Mouse (Mus musculus): ENCODE measurements around the gene Gm9048. TPM values are rescaled to one million over a fixed set of nuclear protein-coding genes. Genes with fewer than 3 reads are reported as not detected.

Gene Gm9048
- polyA plus RNA-seq, 1 experiment from 2014 or later: not detected

Other genes starting within 250 kb of the Gm9048 start
- 25.2 and 27.0 TPM in 2 replicates for gene Mdm1, start 206.9 kb downstream of the Gm9048 start, polyA plus RNA-seq (2014; fragmentation: Nextera tagmentation; extraction: Ambion mirVana)
- not detected in 2 replicates for gene Il22, start 143.7 kb downstream of the Gm9048 start, polyA plus RNA-seq (2014; fragmentation: Nextera tagmentation; extraction: Ambion mirVana)
- 0.23 and 0.43 TPM in 2 replicates for gene Gm32717, start 107.9 kb downstream of the Gm9048 start, polyA plus RNA-seq (2014; fragmentation: Nextera tagmentation; extraction: Ambion mirVana)
- 0.23 and 0.43 TPM in 2 replicates for gene Gm32802, start 90.0 kb downstream of the Gm9048 start, polyA plus RNA-seq (2014; fragmentation: Nextera tagmentation; extraction: Ambion mirVana)
- gene Iltifb, start 53.6 kb downstream of the Gm9048 start, polyA plus RNA-seq (2014; fragmentation: Nextera tagmentation; extraction: Ambion mirVana): not detected in 2 replicates
- 0.08 TPM in 1 of 2 replicates, not detected in the other for gene Gm9040, start 21.7 kb downstream of the Gm9048 start, polyA plus RNA-seq (2014; fragmentation: Nextera tagmentation; extraction: Ambion mirVana)
- 0.08 TPM in 1 of 2 replicates, not detected in the other for gene Gm9044, start 16.3 kb downstream of the Gm9048 start, polyA plus RNA-seq (2014; fragmentation: Nextera tagmentation; extraction: Ambion mirVana)
- not detected in 2 replicates for gene Gm9045, start 10.8 kb downstream of the Gm9048 start, polyA plus RNA-seq (2014; fragmentation: Nextera tagmentation; extraction: Ambion mirVana)
- not detected in 2 replicates for gene Gm9046, start 5.4 kb downstream of the Gm9048 start, polyA plus RNA-seq (2014; fragmentation: Nextera tagmentation; extraction: Ambion mirVana)
- not detected in 2 replicates for gene Gm9049, start 5.4 kb upstream of the Gm9048 start, polyA plus RNA-seq (2014; fragmentation: Nextera tagmentation; extraction: Ambion mirVana)
- not detected in 2 replicates for gene Ifng, start 92.4 kb upstream of the Gm9048 start, polyA plus RNA-seq (2014; fragmentation: Nextera tagmentation; extraction: Ambion mirVana)

Measured in hindbrain, embryonic 14.5 days (tissue).